Mouse (Mus musculus) Patski (cell line): ENCODE data around the gene Tmem258. TPM values are rescaled to one million over a fixed set of nuclear protein-coding genes. Genes with fewer than 3 reads are reported as not detected.
A peak's percentile ranks its signal among the peaks of the same experiment; 100 is the strongest.

Experiments
- ATAC-seq: fragments of 100-300 bp; one replicate; pipeline ENCODE4 v1.8.0; 2021
- CTCF ChIA-PET: fragments of 350-600 bp; sonication (Branson Sonifier 250); formaldehyde crosslinking; loops from one replicate; lab custom pipeline; 2022; ENCODE audit warnings: inconsistent platforms; lab: Charles Lee
- POLR2A ChIA-PET: fragments of 350-600 bp; sonication (Branson Sonifier 250); formaldehyde crosslinking; loops from one replicate; lab custom pipeline; 2022; ENCODE audit warnings: antibody characterized with exemption, inconsistent platforms; lab: Charles Lee
- DNase-seq: peaks from one replicate; pipeline ENCODE4 v3.0.0-alpha.2; 2011; ENCODE audit warnings: low read depth, low spot score
- H3K27me3 ChIP-seq: fragments of 371-371 bp; one replicate; pipeline ENCODE4 v1.5.1; 2021
- CTCF ChIP-seq: fragments of 100-300 bp; IDR thresholded peaks from one replicate; pipeline ENCODE4 v1.5.1; 2021
- in situ Hi-C: fragments of 300-500 bp; cut with MboI; formaldehyde crosslinking; loops from 3 replicates; pipeline ENCODE4 v1.11.1; 2018; ENCODE audit warnings: low pct_unique_long_range_greater_than_20kb, mixed read lengths
- polyA plus RNA-seq: library from polyadenylated mRNA; unstranded; gene quantifications from one replicate; pipeline ENCODE4 v1.2.3, GENCODE M21; 2021

Tmem258 gene
- polyA plus RNA-seq, 1 experiment from 2014 or later, result 211 TPM

DNA sequence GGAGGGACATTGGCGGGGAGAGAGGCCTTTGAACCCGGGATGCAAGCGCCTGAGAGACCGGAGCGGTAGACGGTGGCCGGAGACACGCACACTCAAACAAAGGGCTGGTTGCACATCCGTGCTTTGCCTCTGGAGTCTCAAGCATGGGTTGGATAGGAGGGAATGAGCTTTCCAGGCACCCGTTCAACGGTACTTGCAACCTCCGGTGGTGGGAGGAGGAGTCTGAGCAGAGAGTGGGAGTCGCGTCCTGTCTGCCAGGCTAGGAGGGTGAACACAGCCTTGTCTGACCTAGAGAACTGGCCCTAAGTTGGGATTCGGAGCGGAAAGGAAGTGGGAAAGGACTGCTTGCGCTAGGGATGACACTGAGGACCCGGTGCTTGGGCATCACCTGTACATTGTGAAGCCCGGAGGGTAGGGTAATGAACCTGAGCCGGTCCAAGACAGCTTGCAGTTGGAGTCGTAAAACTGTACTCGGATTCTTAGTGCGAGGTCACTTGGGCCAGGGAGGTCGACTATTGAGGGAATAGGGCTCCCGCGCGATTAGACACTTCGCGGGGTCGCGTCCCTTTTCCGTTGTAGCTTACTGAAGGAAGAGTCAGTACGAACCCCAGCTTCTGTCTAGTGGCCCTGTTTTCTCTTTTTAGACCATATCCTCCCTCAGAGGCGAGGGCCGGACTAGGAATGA lies 20.4 kb upstream of the Tmem258 start:
- peak; percentile 71 for ATAC-seq
- in situ Hi-C loops, result loop anchor here (5.0 kb wide), 1 partner anchor 86 kb away; no protein-coding TSS in a partner anchor
- ChIA-PET POLR2A (interaction anchor here (0.7 to 1.8 kb wide), 6 partner anchors 12 to 87 kb away, joined by 3 to 7 read pairs (median 4); no protein-coding TSS in a partner anchor), CTCF (interaction anchor here (0.7 to 4.8 kb wide), 14 partner anchors 9 to 143 kb away, joined by 3 to 46 read pairs (median 5); partner anchors contain the start of gene Fads2)
- no peak for DNase-seq
- no peaks in the 10 kb centered on the region for H3K27me3 ChIP-seq
- no peak for TF ChIP-seq CTCF

DNA sequence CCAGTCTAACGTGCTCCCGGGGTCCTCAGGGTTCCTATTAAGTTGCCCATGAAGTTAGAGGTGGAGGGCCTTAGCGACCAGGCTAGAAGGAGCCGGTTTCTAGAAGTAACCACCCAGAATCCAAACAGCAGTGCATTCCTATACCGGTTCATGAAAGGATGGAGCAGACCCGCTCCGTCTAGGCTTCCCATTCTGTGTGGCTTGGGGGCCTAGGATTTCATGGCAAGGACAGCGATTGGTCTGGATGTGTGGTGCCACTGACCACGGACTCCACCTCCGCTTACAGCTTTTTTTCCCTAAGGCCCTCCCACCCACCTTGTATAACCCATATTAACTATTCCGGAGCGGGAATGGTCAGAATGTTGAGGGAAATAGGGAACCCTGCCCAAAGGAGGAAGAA lies 19.7 kb upstream of the Tmem258 start:
- CTCF ChIA-PET, result interaction anchor here (0.7 to 4.8 kb wide), 3 partner anchors 13 to 125 kb away, joined by 3 to 46 read pairs (median 10); no protein-coding TSS in a partner anchor
- POLR2A ChIA-PET, result interaction anchor here (0.7 to 1.6 kb wide), 4 partner anchors 9 to 85 kb away, joined by 3 to 5 read pairs (median 3); no protein-coding TSS in a partner anchor
- DNase-seq, result no peak
- no peaks in the 10 kb centered on the region for H3K27me3 ChIP-seq
- in situ Hi-C loops, result loop anchor here (5.0 kb wide), 1 partner anchor 87 kb away; no protein-coding TSS in a partner anchor
- ATAC-seq, result no peak
- no peak for TF ChIP-seq CTCF

DNA sequence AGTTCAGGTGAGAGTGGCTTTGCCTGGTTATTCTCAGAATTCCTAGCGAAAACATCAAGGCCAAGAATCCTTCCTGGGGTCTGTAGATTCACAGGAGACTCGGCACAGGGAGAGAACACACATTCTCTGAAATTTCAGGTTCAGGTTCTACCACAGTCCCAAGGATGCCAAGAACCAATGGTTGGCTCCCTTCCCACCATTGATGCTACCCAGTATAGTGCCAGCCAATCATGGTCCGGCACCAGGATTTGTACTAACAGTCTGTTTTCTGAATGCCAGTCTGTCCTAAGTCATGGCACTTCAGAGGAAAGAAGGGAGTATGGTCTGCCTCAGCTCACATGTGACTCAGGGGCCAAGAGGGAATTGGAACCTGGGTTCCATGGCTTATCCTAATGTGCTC lies 17.9 kb upstream of the Tmem258 start:
- in situ Hi-C loops, result no loop called here
- no peak for TF ChIP-seq CTCF
- no peaks in the 10 kb centered on the region for H3K27me3 ChIP-seq
- DNase-seq (no peak), ATAC-seq (no peak)
- ChIA-PET CTCF (interaction anchor here (0.7 to 4.8 kb wide), 4 partner anchors 10 to 186 kb away, joined by 3 to 46 read pairs (median 4); no protein-coding TSS in a partner anchor), POLR2A (no interaction called here)

DNA sequence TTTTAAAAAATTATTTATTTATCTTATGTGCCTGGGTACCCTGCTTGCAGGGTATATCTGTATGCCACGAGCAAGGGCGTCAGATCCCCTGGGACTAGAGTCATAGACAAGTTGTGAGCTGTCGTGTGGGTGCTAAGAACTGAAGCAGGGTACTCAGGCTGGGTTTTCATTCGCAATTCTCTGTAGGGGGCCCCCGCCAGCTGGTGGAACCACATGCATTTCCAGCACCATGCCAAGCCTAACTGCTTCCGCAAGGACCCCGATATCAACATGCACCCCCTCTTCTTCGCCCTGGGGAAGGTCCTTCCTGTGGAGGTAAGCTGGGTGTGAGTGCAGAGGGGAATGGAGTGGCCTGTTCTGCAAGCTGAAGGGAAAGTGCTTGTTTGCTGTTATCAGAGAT lies 17.2 kb upstream of the Tmem258 start:
- DNase-seq, result no peak
- ChIA-PET POLR2A (interaction anchor here (0.6 kb wide), 1 partner anchor 55 kb away, joined by 6 read pairs; no protein-coding TSS in a partner anchor), CTCF (interaction anchor here (0.7 to 1.9 kb wide), 5 partner anchors 10 to 186 kb away, joined by 3 to 5 read pairs (median 3); no protein-coding TSS in a partner anchor)
- ATAC-seq, result no peak
- TF ChIP-seq CTCF, result no peak
- in situ Hi-C loops, result no loop called here
- H3K27me3 ChIP-seq, result no peaks in the 10 kb centered on the region

DNA sequence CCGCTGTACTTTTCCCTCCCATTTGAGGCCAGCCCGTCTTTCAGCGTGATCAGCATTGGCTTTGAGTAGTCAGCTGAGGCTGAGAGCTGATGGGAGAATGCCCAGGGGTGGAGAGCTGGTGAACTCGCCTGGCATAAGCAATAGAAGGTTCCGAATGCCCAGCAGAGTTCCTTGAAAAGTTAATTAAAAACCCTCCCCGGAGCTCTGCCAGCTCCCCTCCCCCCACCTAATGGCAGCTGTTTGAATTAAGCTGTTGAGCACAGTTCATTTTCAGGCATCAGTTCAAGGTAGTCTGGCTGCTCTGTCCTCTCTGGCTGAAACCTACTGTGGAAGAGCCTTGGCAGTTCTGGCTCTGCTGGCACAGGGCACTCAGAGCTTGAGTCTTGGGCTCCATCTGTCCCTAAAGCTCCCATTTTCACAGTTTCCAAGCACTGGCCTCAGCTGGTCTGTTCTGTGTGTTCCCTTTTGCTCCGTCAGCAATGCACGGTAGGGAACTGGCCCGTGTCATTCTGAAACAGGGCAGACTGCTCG lies 15.5 kb upstream of the Tmem258 start:
- no peak for TF ChIP-seq CTCF
- CTCF ChIA-PET, result interaction anchor here (1.2 to 1.8 kb wide), 6 partner anchors 10 to 93 kb away, joined by 3 to 7 read pairs (median 3); no protein-coding TSS in a partner anchor
- no peaks in the 10 kb centered on the region for H3K27me3 ChIP-seq
- DNase-seq (no peak), ATAC-seq (no peak)
- in situ Hi-C loops, result no loop called here
- POLR2A ChIA-PET, result interaction anchor here (1.0 kb wide), 1 partner anchor 49 kb away, joined by 3 read pairs; no protein-coding TSS in a partner anchor

DNA sequence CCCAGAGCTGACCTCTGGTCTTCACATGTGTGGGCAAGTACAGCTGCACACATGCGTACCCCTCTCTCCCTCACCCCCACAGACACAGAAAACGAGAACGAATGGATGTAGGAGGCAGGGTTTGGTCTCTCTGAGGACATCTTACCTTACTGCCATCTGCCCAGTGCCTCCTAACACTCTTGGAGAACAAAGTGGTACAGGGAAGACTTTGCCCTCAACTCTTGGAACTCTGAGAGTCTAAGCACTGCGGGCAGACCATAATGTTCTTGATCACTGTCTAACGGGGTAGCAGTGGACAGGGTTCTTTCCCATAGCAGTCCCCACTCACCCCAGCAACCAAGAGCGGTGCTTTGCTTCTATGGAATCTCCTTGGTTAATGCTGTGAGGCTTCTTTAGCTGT lies 14.8 kb upstream of the Tmem258 start:
- no peaks in the 10 kb centered on the region for H3K27me3 ChIP-seq
- CTCF ChIA-PET, result interaction anchor here (0.8 to 1.5 kb wide), 4 partner anchors 11 to 89 kb away, joined by 3 read pairs; no protein-coding TSS in a partner anchor
- TF ChIP-seq CTCF, result no peak
- in situ Hi-C loops, result no loop called here
- POLR2A ChIA-PET, result interaction anchor here (1.0 kb wide), 1 partner anchor 49 kb away, joined by 3 read pairs; no protein-coding TSS in a partner anchor
- DNase-seq (no peak), ATAC-seq (no peak)

DNA sequence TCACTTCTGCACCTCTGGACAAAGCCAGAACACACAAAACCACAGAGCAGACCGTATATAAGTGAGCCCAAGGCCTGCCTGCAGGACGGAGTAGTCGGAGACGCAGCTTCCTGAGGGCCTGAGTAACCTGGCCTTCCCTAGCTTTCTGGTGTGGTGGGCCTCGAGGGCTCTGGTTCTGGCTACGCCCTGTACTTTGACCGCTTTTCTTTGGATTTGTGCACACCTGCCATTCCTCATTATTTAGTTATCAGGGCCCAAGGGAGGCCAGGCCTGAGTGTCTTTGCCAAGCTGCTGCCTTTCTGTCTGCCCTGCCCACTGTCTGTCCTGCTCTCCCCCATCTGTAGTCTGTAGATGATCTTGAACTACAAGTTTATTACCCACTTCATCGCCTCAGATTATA lies 13.9 kb upstream of the Tmem258 start:
- no peak for DNase-seq
- ATAC-seq, result no peak
- TF ChIP-seq CTCF, result no peak
- CTCF ChIA-PET, result interaction anchor here (0.8 to 1.6 kb wide), 6 partner anchors 9 to 109 kb away, joined by 3 to 4 read pairs (median 3); no protein-coding TSS in a partner anchor
- in situ Hi-C loops, result no loop called here
- POLR2A ChIA-PET, result no interaction called here
- H3K27me3 ChIP-seq, result no peaks in the 10 kb centered on the region

DNA sequence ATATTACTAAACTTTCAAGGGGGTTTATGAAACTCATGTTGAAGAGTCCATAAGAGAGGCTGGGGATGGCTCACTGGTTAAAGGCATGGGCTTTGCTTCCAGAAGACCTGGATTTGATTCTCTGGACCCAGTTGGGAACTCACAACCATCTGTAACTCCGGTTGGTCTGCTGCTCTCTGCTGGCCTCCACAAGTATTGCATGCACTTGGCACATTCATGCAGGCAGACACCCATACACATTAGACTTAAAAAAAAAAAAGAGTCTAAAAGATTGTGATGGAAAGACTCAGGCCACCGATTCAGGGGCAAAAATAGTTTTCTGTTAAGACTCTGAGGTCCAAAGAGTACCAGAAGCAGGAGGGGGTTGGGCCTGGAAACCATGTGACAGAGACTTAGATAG lies 13.0 kb upstream of the Tmem258 start:
- ChIA-PET CTCF (interaction anchor here (0.6 to 3.2 kb wide), 5 partner anchors 8 to 110 kb away, joined by 3 to 15 read pairs (median 4); partner anchors contain the start of gene Fads1), POLR2A (no interaction called here)
- no peak for ATAC-seq
- peak; percentile 91 for TF ChIP-seq CTCF
- DNase-seq, result no peak
- in situ Hi-C loops, result no loop called here
- H3K27me3 ChIP-seq, result no peaks in the 10 kb centered on the region

DNA sequence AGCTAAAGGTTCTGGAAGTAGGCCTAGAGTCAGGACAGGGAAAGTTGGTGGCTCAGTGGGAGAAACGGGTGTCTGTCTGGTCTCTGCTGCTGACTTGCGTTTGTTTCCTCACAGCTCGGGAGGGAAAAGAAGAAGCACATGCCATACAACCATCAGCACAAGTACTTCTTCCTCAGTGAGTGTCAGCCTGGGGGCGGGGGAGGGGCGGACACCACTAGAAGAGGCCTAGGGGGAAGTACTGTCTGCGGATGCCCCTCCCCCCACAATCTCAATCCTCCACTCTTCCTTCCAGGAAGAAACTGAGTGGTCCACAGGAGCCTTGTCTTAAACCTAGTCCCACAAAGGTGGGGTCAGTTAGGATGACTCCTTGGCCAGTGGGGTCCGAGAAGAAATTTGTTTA lies 12.5 kb upstream of the Tmem258 start:
- ChIA-PET CTCF (interaction anchor here (1.3 to 3.2 kb wide), 3 partner anchors 9 to 87 kb away, joined by 3 to 15 read pairs (median 4); partner anchors contain the start of gene Fads1), POLR2A (no interaction called here)
- no peak for DNase-seq

DNA sequence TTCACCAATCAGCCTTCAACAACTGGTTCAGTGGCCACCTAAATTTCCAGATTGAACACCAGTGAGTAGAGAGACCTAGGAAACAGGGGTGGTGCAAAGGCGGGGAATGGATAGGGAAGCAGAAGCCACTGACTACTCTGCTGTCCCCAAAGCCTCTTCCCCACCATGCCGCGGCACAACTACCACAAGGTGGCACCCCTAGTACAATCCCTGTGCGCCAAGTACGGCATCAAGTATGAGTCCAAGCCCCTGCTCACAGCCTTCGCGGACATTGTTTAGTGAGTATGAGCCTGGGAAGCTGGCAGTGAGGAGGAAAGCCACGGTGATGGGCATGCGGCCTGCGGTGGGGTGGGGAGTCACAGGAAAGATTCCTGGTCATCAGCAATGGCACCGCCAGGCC lies 9.5 kb upstream of the Tmem258 start:
- in situ Hi-C loops, result no loop called here
- no peak for DNase-seq
- ATAC-seq, result no peak
- TF ChIP-seq CTCF, result no peak
- H3K27me3 ChIP-seq, result no peaks in the 10 kb centered on the region
- POLR2A ChIA-PET, result interaction anchor here (0.6 to 1.4 kb wide), 3 partner anchors 50 to 151 kb away, joined by 3 to 4 read pairs (median 3); no protein-coding TSS in a partner anchor
- CTCF ChIA-PET, result interaction anchor here (0.9 to 6.4 kb wide), 5 partner anchors 11 to 194 kb away, joined by 3 to 46 read pairs (median 4); partner anchors contain the start of genes Best1, Fads1 and Rab3il1

More for the DNA sequence above, 12.5 kb upstream of the Tmem258 start:
- no peaks in the 10 kb centered on the region for H3K27me3 ChIP-seq
- in situ Hi-C loops, result no loop called here
- no peak for TF ChIP-seq CTCF
- no peak for ATAC-seq
